Mouse (Mus musculus): ENCODE data around the gene Aldh16a1.

GRCm38 (mm10) chr7:45166950-45167401 is 12.6 kb upstream of the Aldh16a1 start:
- TF ChIP-seq CTCF (IDR thresholded peaks at IDR 0.05; ENCODE audit: borderline replicate concordance, insufficient read depth, low read length) (no peak), POLR2A (IDR thresholded peaks at IDR 0.05; ENCODE audit: low read depth, low read length) (no peak)
